Comparison of ENCODE assay signal across 8 mouse cellular contexts in genomic region chr2:125247108-125247961, GRCm38 (mm10). TPM values are rescaled to one million over a fixed set of nuclear protein-coding genes. Genes with fewer than 3 reads are reported as not detected.
DNase-seq lines count a peak whose midpoint lies in the region; ATAC-seq lines count a peak whose summit lies in the region.

Gene Dut (plus strand): TSS chr2:125247190.

- H3K9me3 ChIP-seq in heart, embryonic 14.5 days (ENCODE audit: control insufficient read depth, low read length) = no peaks in the 10 kb centered on the region
- H3K9me3 ChIP-seq in liver, embryonic 13.5 days (replicated peaks) = no peaks in the 10 kb centered on the region
- H3K9me3 ChIP-seq in stomach, embryonic 16.5 days (replicated peaks; ENCODE audit: control insufficient read depth, low read length) = no peaks in the 10 kb centered on the region

- H3K9ac ChIP-seq in heart, embryonic 14.5 days (ENCODE audit: low read length) = peak within 1 kb of the TSS; percentile 87
- peak within 1 kb of the TSS; percentile 95 for H3K9ac ChIP-seq in liver, embryonic 13.5 days
- peak within 1 kb of the TSS; percentile 86 for H3K9ac ChIP-seq in stomach, embryonic 16.5 days (ENCODE audit: low read length)

- peak; percentile 93 for ATAC-seq in CD4-positive, CD25-positive, alpha-beta regulatory T cell, adult 4 months
- peak; percentile 100 for ATAC-seq in heart, embryonic 14.5 days (ENCODE audit: insufficient number of reproducible peaks, insufficient read depth, low FRiP score, low read depth)
- peak; percentile 98 for ATAC-seq in liver, embryonic 13.5 days (ENCODE audit: low read depth)
- peak; percentile 99 for ATAC-seq in stomach, embryonic 16.5 days (ENCODE audit: insufficient read depth, low FRiP score)

- H3K4me2 ChIP-seq in heart, embryonic 14.5 days (ENCODE audit: low read length) = peak within 1 kb of the TSS; percentile 75
- peak within 1 kb of the TSS; percentile 82 for H3K4me2 ChIP-seq in liver, embryonic 13.5 days
- peak within 1 kb of the TSS; percentile 84 for H3K4me2 ChIP-seq in stomach, embryonic 16.5 days (ENCODE audit: low read depth, low read length)

- peak within 1 kb of the TSS; percentile 88 to 90 for H3K27ac ChIP-seq in heart, embryonic 14.5 days (replicated peaks in 1 of 2; ENCODE audit: control insufficient read depth in 1 of 2, insufficient read depth in 1 of 2, low read depth in 2 of 2, low read length in 2 of 2)
- peak within 1 kb of the TSS; percentile 93 for H3K27ac ChIP-seq in liver, embryonic 13.5 days
- peak within 1 kb of the TSS; percentile 94 for H3K27ac ChIP-seq in stomach, embryonic 16.5 days (ENCODE audit: low read length)

- peaks cover 5 to 11% of the 10 kb centered on the region in 2 experiments; a peak in 3 of 4 replicates for H3K4me1 ChIP-seq in heart, embryonic 14.5 days (ENCODE audit: control insufficient read depth in 2 of 2, insufficient read depth in 2 of 2, low read length in 2 of 2)
- H3K4me1 ChIP-seq in liver, embryonic 13.5 days (replicated peaks) = peaks cover 54% of the 10 kb centered on the region
- H3K4me1 ChIP-seq in stomach, embryonic 16.5 days (ENCODE audit: control insufficient read depth, insufficient read depth, low read length) = peaks cover 16% of the 10 kb centered on the region

- peak within 1 kb of the TSS; percentile 58 to 89 for H3K4me3 ChIP-seq in heart, embryonic 14.5 days (ENCODE audit: control insufficient read depth in 1 of 2, insufficient read depth in 1 of 2, low read depth in 1 of 2, low read length in 2 of 2)
- peak within 1 kb of the TSS; percentile 88 for H3K4me3 ChIP-seq in liver, embryonic 13.5 days (replicated peaks)
- H3K4me3 ChIP-seq in stomach, embryonic 16.5 days (replicated peaks; ENCODE audit: low read length) = peak within 1 kb of the TSS; percentile 85

- peaks cover 28% of the 10 kb centered on the region for H3K36me3 ChIP-seq in heart, embryonic 14.5 days (ENCODE audit: control insufficient read depth, insufficient read depth, low read length)
- peaks cover 33% of the 10 kb centered on the region for H3K36me3 ChIP-seq in liver, embryonic 13.5 days
- H3K36me3 ChIP-seq in stomach, embryonic 16.5 days (ENCODE audit: control insufficient read depth, insufficient read depth, low read length) = peaks cover 9% of the 10 kb centered on the region; the same call in 1 of the 2 replicates

- H3K27me3 ChIP-seq in heart, embryonic 14.5 days (ENCODE audit: control insufficient read depth, insufficient read depth, low read length) = no peaks in the 10 kb centered on the region
- no peaks in the 10 kb centered on the region for H3K27me3 ChIP-seq in liver, embryonic 13.5 days
- H3K27me3 ChIP-seq in stomach, embryonic 16.5 days (ENCODE audit: control insufficient read depth, insufficient read depth, low read length) = no peaks in the 10 kb centered on the region

- WGBS in heart, embryonic 14.5 days = under 1% methylated on average over 85 of the region's 96 CpGs
- WGBS in liver, embryonic 13.5 days (ENCODE audit: insufficient replicate concordance) = under 1% methylated on average over 84 of the region's 96 CpGs
- under 1% methylated on average over 95 of the region's 96 CpGs for WGBS in stomach, embryonic 16.5 days

- peak; percentile 78 for DNase-seq in c-Kit-negative CD71-positive TER-119-positive erythroid progenitor cells, embryonic 14.5 days (ENCODE audit: low read depth, low spot score)
- peak; percentile 78 for DNase-seq in fibroblast of lung, adult 2 months (ENCODE audit: low read depth)
- peak; percentile 97 for DNase-seq in kidney, postnatal 14 days
- DNase-seq in liver, embryonic 13.5 days = peak; percentile 95
- peak; percentile 96 for DNase-seq in neural tube, embryonic 10.5 days (ENCODE audit: extremely low spot score, low spot score)

RNA-seq across cellular contexts. Expression of gene Dut, which starts in this region (rescaled TPM):
- 10 to 100 TPM; 40.8 to 41.1 TPM for polyA plus RNA-seq in CD4-positive, CD25-positive, alpha-beta regulatory T cell, adult 4 months (2017; shearing (Covaris generic))
- polyA plus RNA-seq in heart, embryonic 14.5 days (2014; fragmentation: Nextera tagmentation; extraction: Ambion mirVana) = 121 and 127 TPM in 2 replicates
- polyA plus RNA-seq in liver, embryonic 13.5 days (2015; fragmentation: Nextera tagmentation; extraction: Ambion mirVana) = 169 and 189 TPM in 2 replicates
- polyA plus RNA-seq in stomach, embryonic 16.5 days (2015; fragmentation: Nextera tagmentation; extraction: Ambion mirVana) = 90.3 and 97.6 TPM in 2 replicates

Comparison
In these comparisons a context has a peak if more than half of its experiments do, and no peak if none do; other contexts are left out.
1. Peak in every context shown above with its lines: DNase-seq, ATAC-seq, H3K4me3 ChIP-seq and H3K27ac ChIP-seq.